18 mouse cellular contexts compared by ENCODE assay signal in genomic region chr7:3388885-3389284, GRCm38 (mm10). TPM values are rescaled to one million over a fixed set of nuclear protein-coding genes. Genes with fewer than 3 reads are reported as not detected.
DNase-seq lines count a peak whose midpoint lies in the region; ATAC-seq and TF ChIP-seq lines count a peak whose summit lies in the region.
"Had no signal": no experiment of that assay in that cellular context is flagged by ENCODE, and none has a peak within 500 bp of the region (broad histone marks: within the 10 kb centered on the region; RNA-seq: fewer than 3 reads in every experiment).

No protein-coding gene starts in this region.

- no peak overlapping the region for H3K9ac ChIP-seq in forebrain, postnatal 0 days
- no peak overlapping the region for H3K9ac ChIP-seq in midbrain, embryonic 15.5 days
- H3K9ac ChIP-seq: liver, embryonic 14.5 days had no signal

- TF ChIP-seq POLR2A in cortical plate, adult 2 months (IDR thresholded peaks at IDR 0.05; ENCODE audit: extremely low read depth, insufficient read depth, low read length) = no peak

- H3K4me2 ChIP-seq in forebrain, postnatal 0 days (ENCODE audit: low read depth) = peak overlapping the region; percentile 83
- H3K4me2 ChIP-seq in midbrain, embryonic 15.5 days = peak overlapping the region; percentile 72

- H3K27me3 ChIP-seq in forebrain, postnatal 0 days (ENCODE audit: insufficient read depth, low read length) = no peaks in the 10 kb centered on the region
- no peaks in the 10 kb centered on the region for H3K27me3 ChIP-seq in midbrain, embryonic 15.5 days (replicated peaks)

- no peaks in the 10 kb centered on the region for H3K9me3 ChIP-seq in forebrain, postnatal 0 days (ENCODE audit: low read length)
- no peaks in the 10 kb centered on the region for H3K9me3 ChIP-seq in midbrain, embryonic 15.5 days

- H3K4me1 ChIP-seq in cortical plate, adult 2 months (ENCODE audit: control insufficient read depth, insufficient read depth, low read length) = peaks cover 12% of the 10 kb centered on the region
- peaks cover 16% of the 10 kb centered on the region for H3K4me1 ChIP-seq in forebrain, postnatal 0 days (ENCODE audit: insufficient read depth)
- H3K4me1 ChIP-seq in midbrain, embryonic 15.5 days = peaks cover 48% of the 10 kb centered on the region

- H3K27ac ChIP-seq in left cerebral cortex, adult 2 months = no peak overlapping the region
- 0 out of 2 replicates have a peak overlapping the region, but pooled peaks have one; percentile 29 for H3K27ac ChIP-seq in cortical plate, adult 2 months (ENCODE audit: insufficient read depth, low read length)
- no peak overlapping the region for H3K27ac ChIP-seq in forebrain, postnatal 0 days (ENCODE audit: low read depth, low read length)
- no peak overlapping the region for H3K27ac ChIP-seq in midbrain, embryonic 15.5 days
- H3K27ac ChIP-seq: gastrocnemius, adult 2 months; liver, embryonic 14.5 days had no signal

- ATAC-seq in forebrain, postnatal 0 days = no peak
- ATAC-seq in midbrain, embryonic 15.5 days (replicated peaks) = no peak
- ATAC-seq: CD4-positive, CD25-positive, alpha-beta regulatory T cell, adult 4 months had no signal

- peak overlapping the region; percentile 56 for H3K4me3 ChIP-seq in left cerebral cortex, adult 2 months
- peak overlapping the region; percentile 87; the same call in 1 of the 2 replicates for H3K4me3 ChIP-seq in cortical plate, adult 2 months (ENCODE audit: insufficient read depth, low read length)
- peak overlapping the region; percentile 49 for H3K4me3 ChIP-seq in forebrain, postnatal 0 days (ENCODE audit: low read depth, low read length)
- peak overlapping the region; percentile 55; the same call in 1 of the 2 replicates for H3K4me3 ChIP-seq in midbrain, embryonic 15.5 days
- H3K4me3 ChIP-seq: gastrocnemius, adult 2 months had no signal

- no peaks in the 10 kb centered on the region for H3K36me3 ChIP-seq in forebrain, postnatal 0 days (ENCODE audit: insufficient read depth)
- H3K36me3 ChIP-seq in midbrain, embryonic 15.5 days (replicated peaks) = no peaks in the 10 kb centered on the region

- WGBS in forebrain, postnatal 0 days = 57% methylated on average over 6 of the region's 6 CpGs
- WGBS in midbrain, embryonic 15.5 days = 59% methylated on average over 6 of the region's 6 CpGs

- no peak for DNase-seq in left cerebral cortex, adult 2 months (ENCODE audit: extremely low spot score in 1 of 2, low spot score in 2 of 2)
- DNase-seq in left cerebral cortex, adult 8-10 months (ENCODE audit: low spot score in 2 of 2) = no peak
- DNase-seq in forebrain, postnatal 0 days = no peak
- DNase-seq in heart, adult 9 months (ENCODE audit: low spot score in 2 of 2) = no peak
- no peak for DNase-seq in cerebellum, postnatal 14 days
- no peak for DNase-seq in frontal cortex, adult 2 months (ENCODE audit: extremely low spot score in 1 of 2, low spot score in 1 of 2)
- DNase-seq: adrenal gland, postnatal 10 days; cerebellum, adult 11 months; gastrocnemius, adult 2 months; kidney, adult 8-10 months; thymus, postnatal 14 days had no signal

- TF ChIP-seq CTCF in left cerebral cortex, adult 2 months (IDR thresholded peaks at IDR 0.05) = no peak
- no peak for TF ChIP-seq CTCF in cortical plate, adult 2 months (IDR thresholded peaks at IDR 0.05; ENCODE audit: extremely low read depth, insufficient read depth, low read length)
- no peak for TF ChIP-seq CTCF in forebrain, postnatal 0 days (IDR thresholded peaks at IDR 0.05; ENCODE audit: low read depth)

- intact Hi-C loops in left cerebral cortex, adult 2 months (cut with DNase I) = no loop called here

RNA-seq across cellular contexts. Expression of gene Cacng8, which starts 1.6 kb away (rescaled TPM):
- 100 to 1,000 TPM; 176 to 186 TPM for total RNA-seq in left cerebral cortex, adult 2 months (2021)
- total RNA-seq in left cerebral cortex, adult 8-10 months (2022) = 100 to 1,000 TPM; 146 to 153 (median 150) TPM
- polyA plus RNA-seq in cortical plate, adult 2 months (2012; rRNA removed) = 50.3 and 63.3 TPM in 2 replicates
- total RNA-seq in forebrain, postnatal 0 days (2014; rRNA removed) = 41.5 and 42.2 TPM in 2 replicates
- polyA plus RNA-seq in forebrain, postnatal 0 days (2015; fragmentation: Nextera tagmentation; extraction: Ambion mirVana) = 16.5 and 17.8 TPM in 2 replicates
- 18.3 and 19.0 TPM in 2 replicates for polyA plus RNA-seq in midbrain, embryonic 15.5 days (2015; fragmentation: Nextera tagmentation; extraction: Ambion mirVana)
- 56.2 and 71.7 TPM in 2 replicates for polyA plus RNA-seq in frontal cortex, adult 2 months (2012; rRNA removed)
- total RNA-seq: gastrocnemius, adult 2 months; heart, postnatal 25 days; megakaryocyte, adult 5-6 weeks had no signal
- polyA plus RNA-seq: CD4-positive, CD25-positive, alpha-beta regulatory T cell, adult 4 months had no signal

RNA-seq across cellular contexts. Expression of gene Cacng6, which starts 35.1 kb away (rescaled TPM):
- 1 to 10 TPM; 1.2 TPM for total RNA-seq in left cerebral cortex, adult 2 months (2021)
- total RNA-seq in left cerebral cortex, adult 8-10 months (2022) = 1 to 10 TPM; 1.0 to 2.5 (median 1.9) TPM
- 0.81 and 1.4 TPM in 2 replicates for polyA plus RNA-seq in cortical plate, adult 2 months (2012; rRNA removed)
- 0.15 and 0.38 TPM in 2 replicates for total RNA-seq in forebrain, postnatal 0 days (2014; rRNA removed)
- polyA plus RNA-seq in forebrain, postnatal 0 days (2015; fragmentation: Nextera tagmentation; extraction: Ambion mirVana) = 0.35 and 0.43 TPM in 2 replicates
- polyA plus RNA-seq in midbrain, embryonic 15.5 days (2015; fragmentation: Nextera tagmentation; extraction: Ambion mirVana) = not detected in 2 replicates
- 3.9 and 4.3 TPM in 2 replicates for polyA plus RNA-seq in frontal cortex, adult 2 months (2012; rRNA removed)
- total RNA-seq: megakaryocyte, adult 5-6 weeks had no signal
- polyA plus RNA-seq: CD4-positive, CD25-positive, alpha-beta regulatory T cell, adult 4 months; liver, embryonic 14.5 days; small intestine, adult 2 months had no signal

RNA-seq across cellular contexts. Expression of gene Cacng7, which starts 56.1 kb away (rescaled TPM):
- 100 to 1,000 TPM; 180 to 201 TPM for total RNA-seq in left cerebral cortex, adult 2 months (2021)
- 100 to 1,000 TPM; 173 to 194 (median 181) TPM for total RNA-seq in left cerebral cortex, adult 8-10 months (2022)
- 207 and 214 TPM in 2 replicates for polyA plus RNA-seq in cortical plate, adult 2 months (2012; rRNA removed)
- 73.4 and 78.9 TPM in 2 replicates for total RNA-seq in forebrain, postnatal 0 days (2014; rRNA removed)
- 2.3 and 2.5 TPM in 2 replicates for polyA plus RNA-seq in forebrain, postnatal 0 days (2015; fragmentation: Nextera tagmentation; extraction: Ambion mirVana)
- polyA plus RNA-seq in midbrain, embryonic 15.5 days (2015; fragmentation: Nextera tagmentation; extraction: Ambion mirVana) = 4.0 TPM in 2 replicates
- 253 and 329 TPM in 2 replicates for polyA plus RNA-seq in frontal cortex, adult 2 months (2012; rRNA removed)
- total RNA-seq: megakaryocyte, adult 5-6 weeks had no signal
- polyA plus RNA-seq: CD4-positive, CD25-positive, alpha-beta regulatory T cell, adult 4 months had no signal

Comparison
In these comparisons a context has a peak if more than half of its experiments do, and no peak if none do; other contexts are left out.
1. RNA of gene Cacng7, which starts 56.1 kb away (polyA plus RNA-seq): 253 to 329 TPM in frontal cortex, adult 2 months and 207 to 214 TPM in cortical plate, adult 2 months; 4.0 TPM in midbrain, embryonic 15.5 days and 2.3 to 2.5 TPM in forebrain, postnatal 0 days; every median in the first group is over 10 times any median in the second.
2. Peak in every context shown above with its lines, with median percentiles within 50 percentile points of each other: H3K4me3 ChIP-seq.